8 mouse cellular contexts compared by ENCODE assay signal in genomic region chr8:105496439-105497180, GRCm38 (mm10). TPM values are rescaled to one million over a fixed set of nuclear protein-coding genes. Genes with fewer than 3 reads are reported as not detected.
DNase-seq lines count a peak whose midpoint lies in the region; ATAC-seq and TF ChIP-seq lines count a peak whose summit lies in the region.

Gene Zdhhc1, minus strand, starts transcription at chr8:105496902.

- H3K4me2 ChIP-seq in forebrain, postnatal 0 days (ENCODE audit: low read depth), result peak within 1 kb of the TSS; percentile 98
- H3K4me2 ChIP-seq in lung, embryonic 14.5 days, result peak within 1 kb of the TSS; percentile 86

- H3K9ac ChIP-seq in ES-Bruce4 (ENCODE audit: low read depth, poor library complexity, severe bottlenecking), result peak within 1 kb of the TSS; percentile 74
- peak within 1 kb of the TSS; percentile 76 for H3K9ac ChIP-seq in forebrain, postnatal 0 days
- H3K9ac ChIP-seq in lung, embryonic 14.5 days, result peak within 1 kb of the TSS; percentile 92

- TF ChIP-seq CTCF in ES-Bruce4 (IDR thresholded peaks at IDR 0.05; ENCODE audit: low read depth, low read length), result peak; percentile 76
- peak; percentile 70 for TF ChIP-seq CTCF in forebrain, postnatal 0 days (IDR thresholded peaks at IDR 0.05; ENCODE audit: low read depth)
- peak; percentile 80 for TF ChIP-seq CTCF in layer of hippocampus, adult 2 months (conservative IDR thresholded peaks at IDR 0.05)
- TF ChIP-seq CTCF in lung, embryonic 14.5 days (IDR thresholded peaks at IDR 0.05; ENCODE audit: low read depth), result peak; percentile 64

- no peaks in the 10 kb centered on the region for H3K27me3 ChIP-seq in ES-Bruce4 (ENCODE audit: control insufficient read depth, insufficient read depth, low read length, poor library complexity, severe bottlenecking)
- no peaks in the 10 kb centered on the region for H3K27me3 ChIP-seq in forebrain, postnatal 0 days (ENCODE audit: insufficient read depth, low read length)
- H3K27me3 ChIP-seq in lung, embryonic 14.5 days (ENCODE audit: insufficient read depth, low read length), result no peaks in the 10 kb centered on the region

- WGBS in forebrain, postnatal 0 days, result under 1% methylated on average over 66 of the region's 68 CpGs
- WGBS in lung, embryonic 14.5 days, result 1% methylated on average over 68 of the region's 68 CpGs

- H3K27ac ChIP-seq in ES-Bruce4 (ENCODE audit: insufficient read depth, low read length), result no peak within 1 kb of the TSS
- H3K27ac ChIP-seq in forebrain, postnatal 0 days (ENCODE audit: low read depth, low read length), result peak within 1 kb of the TSS; percentile 69
- H3K27ac ChIP-seq in layer of hippocampus, adult 2 months, result peak within 1 kb of the TSS; percentile 97
- H3K27ac ChIP-seq in lung, embryonic 14.5 days (ENCODE audit: low read depth), result peak within 1 kb of the TSS; percentile 85

- H3K36me3 ChIP-seq in ES-Bruce4 (ENCODE audit: control insufficient read depth, insufficient read depth, low read length, poor library complexity, severe bottlenecking), result no peaks in the 10 kb centered on the region
- no peaks in the 10 kb centered on the region for H3K36me3 ChIP-seq in forebrain, postnatal 0 days (ENCODE audit: insufficient read depth)
- no peaks in the 10 kb centered on the region for H3K36me3 ChIP-seq in lung, embryonic 14.5 days (ENCODE audit: insufficient read depth)

- TF ChIP-seq POLR2A in ES-Bruce4 (IDR thresholded peaks at IDR 0.05; ENCODE audit: insufficient read depth, low read length), result no peak

- peaks cover 1% of the 10 kb centered on the region for H3K4me1 ChIP-seq in ES-Bruce4 (ENCODE audit: control insufficient read depth, insufficient read depth, low read length)
- peaks cover 16% of the 10 kb centered on the region for H3K4me1 ChIP-seq in forebrain, postnatal 0 days (ENCODE audit: insufficient read depth)
- peaks cover 13% of the 10 kb centered on the region for H3K4me1 ChIP-seq in lung, embryonic 14.5 days (ENCODE audit: insufficient read depth)

- peak; percentile 90 for ATAC-seq in forebrain, postnatal 0 days
- ATAC-seq in lung, embryonic 14.5 days (ENCODE audit: insufficient read depth), result peak; percentile 82
- peak; percentile 54 for ATAC-seq in neutrophil, adult 5-6 weeks (ENCODE audit: extremely low read depth, insufficient number of reproducible peaks, low FRiP score, poor library complexity, severe bottlenecking)

- intact Hi-C loops in heart, postnatal 36 days (cut with DNase I), result no loop called here

- peak; percentile 91 to 97 for DNase-seq in cerebellum, adult 18-20 months
- peak; percentile 89 for DNase-seq in forebrain, postnatal 0 days
- peak; percentile 93 to 96 for DNase-seq in heart, postnatal 36 days
- peak; percentile 76 to 93 for DNase-seq in layer of hippocampus, adult 2 months (ENCODE audit: low spot score in 2 of 2)
- peak; percentile 95 for DNase-seq in lung, embryonic 14.5 days
- DNase-seq in testis, postnatal 14 days (ENCODE audit: low spot score), result peak; percentile 92

- H3K4me3 ChIP-seq in ES-Bruce4 (ENCODE audit: low read depth, low read length), result peak within 1 kb of the TSS; percentile 84
- peak within 1 kb of the TSS; percentile 57 for H3K4me3 ChIP-seq in forebrain, postnatal 0 days (ENCODE audit: low read depth, low read length)
- peak within 1 kb of the TSS; percentile 91 for H3K4me3 ChIP-seq in layer of hippocampus, adult 2 months
- peak within 1 kb of the TSS; percentile 82 for H3K4me3 ChIP-seq in lung, embryonic 14.5 days (ENCODE audit: low read depth, low read length)

- no peak for TF ChIP-seq EP300 in ES-Bruce4 (IDR thresholded peaks at IDR 0.05; ENCODE audit: insufficient read depth, low read depth, low read length)

- no peaks in the 10 kb centered on the region for H3K9me3 ChIP-seq in ES-Bruce4 (replicated peaks; ENCODE audit: control insufficient read depth, insufficient read depth, low read length, poor library complexity, severe bottlenecking)
- H3K9me3 ChIP-seq in forebrain, postnatal 0 days (ENCODE audit: low read length), result no peaks in the 10 kb centered on the region
- no peaks in the 10 kb centered on the region for H3K9me3 ChIP-seq in lung, embryonic 14.5 days (ENCODE audit: low read depth, low read length)

RNA-seq across cellular contexts. Expression of gene Zdhhc1, which starts in this region (rescaled TPM):
- 6.8 and 9.2 TPM in 2 replicates for polyA plus RNA-seq in ES-Bruce4 (2011; ENCODE audit: insufficient read depth, insufficient read length, low read depth, missing spikeins)
- 22.9 and 30.4 TPM in 2 replicates for total RNA-seq in forebrain, postnatal 0 days (2014; rRNA removed)
- polyA plus RNA-seq in forebrain, postnatal 0 days (2015; fragmentation: Nextera tagmentation; extraction: Ambion mirVana), result 16.2 and 22.7 TPM in 2 replicates
- total RNA-seq in heart, postnatal 36 days (2021), result 10 to 100 TPM; 14.5 to 14.9 TPM
- total RNA-seq in layer of hippocampus, adult 2 months (2021), result 10 to 100 TPM; 36.2 to 38.9 TPM
- polyA plus RNA-seq in lung, embryonic 14.5 days (2014; fragmentation: Nextera tagmentation; extraction: Ambion mirVana), result 40.0 and 41.9 TPM in 2 replicates
- total RNA-seq in neutrophil, adult 5-6 weeks (2017), result 0.47 and 0.86 TPM in 2 replicates

Comparison
In these comparisons a context has a peak if more than half of its experiments do, and no peak if none do; other contexts are left out.
1. Peak in ATAC-seq in neutrophil, adult 5-6 weeks; RNA of the gene not detected or under 1 TPM.